Mouse (Mus musculus): ENCODE results near the gene Hnrnpf.

Hnrnpf gene

DNA sequence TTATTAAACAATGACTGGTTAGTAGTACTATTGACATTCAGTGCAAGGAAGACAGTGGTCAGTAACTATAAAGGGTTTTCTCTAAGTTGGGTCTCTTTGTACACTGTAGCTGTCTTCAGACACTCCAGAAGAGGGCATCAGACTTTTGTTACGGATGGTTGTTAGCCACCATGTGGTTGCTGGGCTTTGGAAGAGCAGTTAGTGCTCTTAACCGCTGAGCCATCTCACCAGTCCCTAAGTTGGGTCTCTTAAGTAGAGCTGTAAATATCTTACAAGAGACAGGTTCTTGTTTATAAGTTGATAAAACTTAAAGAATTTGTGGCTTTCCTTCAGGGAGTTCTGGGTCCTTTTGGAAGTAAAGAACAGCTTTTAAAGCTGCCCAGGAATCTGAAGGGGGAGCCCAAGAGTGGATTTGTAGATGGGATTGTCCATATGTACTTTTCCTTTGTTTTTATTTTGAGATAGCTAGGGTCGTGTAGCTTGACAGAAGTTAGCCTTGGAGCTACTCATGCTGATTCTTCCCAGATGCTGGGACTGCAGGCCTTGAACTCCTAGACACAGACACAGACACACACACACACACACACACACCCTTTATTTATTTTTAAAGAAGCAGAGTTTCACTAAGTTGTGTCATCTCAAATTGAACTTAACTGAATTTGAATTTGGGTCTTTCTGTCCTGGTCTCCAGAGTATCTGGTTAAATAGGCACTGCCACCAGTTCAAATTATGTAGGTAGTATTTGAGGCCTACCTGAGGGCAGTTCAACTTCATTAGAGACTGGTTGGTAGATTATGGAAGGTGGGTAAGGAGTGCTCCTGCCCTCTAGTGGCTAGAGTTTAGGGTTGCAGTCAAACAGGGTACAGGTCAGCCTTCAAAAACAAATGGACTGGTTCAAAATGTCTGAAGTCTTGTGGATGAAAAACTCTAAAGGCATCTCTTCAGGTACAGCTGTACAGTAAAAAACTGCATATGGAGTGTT is 20.8 kb downstream of the Hnrnpf start:
- DNase-seq (ENCODE audit: low spot score) = no peak

GRCm38 (mm10) chr6:117922041-117922440 is 21.9 kb downstream of the Hnrnpf start:
- DNase-seq (ENCODE audit: low spot score) = no peak

GRCm38 (mm10) chr6:117926871-117927491 is 26.9 kb downstream of the Hnrnpf start:
- DNase-seq (ENCODE audit: low spot score) = no peak

DNA sequence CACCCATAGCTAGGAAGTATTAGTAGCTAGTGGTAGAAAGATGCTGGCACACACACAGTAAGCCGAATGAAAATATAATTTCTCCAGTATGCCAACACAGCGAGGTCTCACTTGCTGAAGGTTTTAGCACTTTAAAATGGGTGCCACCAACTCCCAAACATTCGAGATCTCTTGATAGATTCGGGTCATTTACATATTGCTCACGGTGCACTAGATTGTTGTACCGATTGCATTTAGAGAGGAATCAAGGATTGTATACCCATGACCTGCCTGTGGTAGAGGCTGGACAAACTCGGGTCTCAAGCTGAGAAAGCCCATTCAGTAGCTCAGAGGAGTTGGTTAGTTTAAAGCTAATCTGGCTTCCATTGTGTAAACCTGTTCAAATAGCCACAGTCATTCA is 27.8 kb downstream of the Hnrnpf start:
- no peak for DNase-seq (ENCODE audit: low spot score)

DNA sequence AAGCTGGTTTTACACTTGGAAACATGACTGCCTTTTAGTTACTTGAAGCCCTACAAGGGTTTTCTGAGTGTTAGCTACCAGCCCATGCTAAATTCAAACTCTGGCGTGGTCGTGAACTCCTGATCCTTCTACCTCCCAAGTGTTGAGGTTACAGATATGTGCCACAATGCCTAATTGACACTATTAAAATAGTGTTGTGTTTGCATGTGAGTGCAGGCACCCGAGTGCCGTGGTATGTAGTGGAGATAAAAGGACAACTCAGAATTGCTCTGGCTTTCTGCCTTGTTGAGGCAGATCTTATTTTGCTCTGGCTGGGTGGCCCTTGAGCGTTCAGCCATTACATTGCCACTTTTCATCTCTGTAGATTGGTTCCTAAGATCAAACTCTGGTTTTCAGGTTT is 28.6 kb downstream of the Hnrnpf start:
- DNase-seq (ENCODE audit: low spot score) = no peak

GRCm38 (mm10) chr6:117929945-117930655 is 30.0 kb downstream of the Hnrnpf start:
- DNase-seq (ENCODE audit: low spot score) = no peak

- DNase-seq (ENCODE audit: low spot score) = no peak
Measured at GRCm38 (mm10) chr6:117932325-117933051, 32.4 kb downstream of the Hnrnpf start.

DNA sequence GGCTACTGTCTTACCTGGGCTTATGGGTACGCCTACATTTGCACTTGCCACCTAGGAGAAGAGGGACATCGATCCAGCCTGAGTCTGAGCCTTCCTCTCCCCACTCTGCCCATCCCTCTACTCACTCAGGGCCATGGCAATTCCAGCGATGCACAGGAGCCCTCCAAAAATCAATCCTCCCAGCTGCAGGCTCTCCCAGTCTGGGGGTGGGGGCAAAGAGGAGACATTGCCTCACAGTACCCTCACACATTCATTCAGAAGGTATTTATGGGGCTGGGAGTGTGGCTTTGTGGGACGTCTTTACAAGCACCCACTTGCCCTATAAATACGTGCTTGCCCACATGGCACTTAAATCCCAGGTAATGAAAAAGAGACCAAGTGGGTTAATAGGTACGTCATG is 34.2 kb downstream of the Hnrnpf start:
- no peak for DNase-seq (ENCODE audit: low spot score)

DNA sequence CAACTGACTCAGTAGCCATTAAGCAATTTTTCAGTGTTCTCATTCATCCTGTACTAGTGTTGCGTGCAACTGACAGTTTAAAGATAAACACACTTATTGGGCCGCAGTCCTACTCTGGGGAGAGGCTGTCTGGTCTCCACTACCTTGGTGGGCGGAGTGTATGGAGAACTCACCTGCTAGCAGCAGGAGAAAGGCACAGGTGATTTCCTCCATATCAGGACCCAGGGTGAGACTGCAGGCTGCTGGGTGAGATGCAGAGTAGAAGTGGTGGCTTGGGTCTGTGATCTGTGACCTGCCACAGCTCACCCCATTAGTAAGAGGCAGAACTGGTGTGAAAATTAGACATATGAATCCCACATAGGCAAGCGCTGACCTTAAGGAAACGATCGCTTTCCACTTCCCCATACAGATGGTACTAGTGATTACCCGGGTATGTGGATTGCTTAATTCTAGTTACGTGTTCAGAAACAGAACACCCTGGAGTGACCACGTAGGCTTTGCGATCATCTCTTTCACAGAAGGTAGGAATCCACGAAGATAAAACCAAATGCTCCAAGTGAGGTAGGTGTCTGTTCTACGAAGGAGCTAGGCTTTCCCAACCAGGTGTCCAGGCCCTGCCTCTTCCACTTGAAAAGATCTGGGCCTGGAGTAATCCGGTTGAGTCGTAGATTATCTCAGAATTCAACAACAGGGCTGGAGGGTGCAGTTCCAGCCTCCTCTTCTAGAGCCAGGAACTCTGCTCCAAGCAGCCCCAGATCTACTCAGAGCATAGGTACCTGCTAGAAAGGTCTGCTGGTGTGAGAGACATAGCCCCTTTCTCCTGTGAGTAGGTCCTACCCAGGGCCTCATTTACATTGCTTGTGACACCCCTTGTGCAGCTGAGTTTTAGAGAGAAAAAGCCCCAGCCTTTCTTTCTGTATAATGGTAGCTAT is 35.8 kb downstream of the Hnrnpf start:
- no peak for DNase-seq (ENCODE audit: low spot score)

- no peak for DNase-seq (ENCODE audit: low spot score)
Measured at GRCm38 (mm10) chr6:117937222-117937932, 37.3 kb downstream of the Hnrnpf start, which contains the start of gene Fxyd4. TSS of gene Fxyd4 (minus strand) at chr6:117937692.

DNA sequence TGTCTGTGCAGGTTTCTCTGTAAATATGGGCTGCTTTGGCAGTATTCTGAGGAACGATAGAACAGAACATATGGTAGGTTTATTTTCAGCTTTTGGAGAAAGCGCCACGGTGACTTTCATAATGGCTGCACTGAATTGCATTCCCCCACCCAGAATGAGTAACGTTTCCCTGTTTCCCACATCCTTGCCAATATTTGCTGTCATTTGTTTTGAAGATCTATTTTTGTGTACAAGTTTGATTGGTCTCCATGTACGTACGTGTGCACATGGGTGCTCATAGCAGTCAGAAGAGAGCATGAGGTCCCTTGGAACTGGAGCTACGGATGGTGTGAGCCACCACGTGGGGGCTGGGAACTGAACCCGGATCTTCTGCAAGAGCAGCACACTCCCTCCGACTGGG is 38.8 kb downstream of the Hnrnpf start:
- no peak for DNase-seq (ENCODE audit: low spot score)

DNA sequence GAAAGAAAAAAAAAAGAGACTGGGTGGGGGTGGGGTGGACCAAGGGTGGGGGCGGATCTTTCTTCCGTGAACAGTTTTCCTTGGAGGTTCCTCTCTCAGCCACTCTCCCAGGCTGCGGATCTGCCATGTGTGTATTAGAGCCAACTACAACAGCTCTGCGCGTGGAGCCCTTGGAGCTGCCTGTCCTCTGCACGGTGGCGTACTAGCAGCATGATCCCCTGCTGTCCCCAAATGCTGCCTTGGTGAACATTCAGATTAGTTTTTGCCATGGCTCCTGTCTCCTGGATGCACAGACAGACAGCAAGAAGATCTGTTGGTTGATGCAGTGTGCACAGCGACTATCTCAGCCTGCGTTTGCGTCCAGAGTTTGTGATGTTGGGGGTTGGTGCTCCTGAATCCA is 42.6 kb downstream of the Hnrnpf start:
- DNase-seq (ENCODE audit: low spot score) = no peak

GRCm38 (mm10) chr6:117943899-117944298 is 43.8 kb downstream of the Hnrnpf start:
- DNase-seq (ENCODE audit: low spot score) = no peak

- no peak for DNase-seq (ENCODE audit: low spot score)
Measured at GRCm38 (mm10) chr6:117952330-117952729, 52.2 kb downstream of the Hnrnpf start.

DNA sequence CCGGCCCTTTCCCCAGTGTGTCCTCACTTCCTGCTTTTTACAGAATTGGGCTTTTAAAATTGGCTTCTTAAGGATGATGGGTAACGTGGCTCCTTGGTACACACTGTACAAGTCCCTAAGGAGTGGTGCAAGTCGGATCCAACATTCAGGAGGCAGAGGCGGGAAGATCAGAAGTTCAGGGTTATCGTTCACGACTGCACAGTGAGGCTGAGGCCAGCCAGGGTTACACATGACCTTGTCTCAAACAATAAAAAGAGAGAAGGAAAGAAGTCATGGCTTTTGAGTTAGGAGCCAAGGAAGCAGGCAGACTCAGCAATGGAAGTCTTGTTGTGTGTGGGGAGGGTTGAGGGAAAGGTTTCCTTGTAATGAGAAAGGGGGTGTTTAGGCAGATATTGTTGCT is 56.0 kb downstream of the Hnrnpf start:
- no peak for DNase-seq (ENCODE audit: low spot score)

GRCm38 (mm10) chr6:117956851-117957501 is 56.9 kb downstream of the Hnrnpf start:
- DNase-seq (ENCODE audit: low spot score) = no peak

DNA sequence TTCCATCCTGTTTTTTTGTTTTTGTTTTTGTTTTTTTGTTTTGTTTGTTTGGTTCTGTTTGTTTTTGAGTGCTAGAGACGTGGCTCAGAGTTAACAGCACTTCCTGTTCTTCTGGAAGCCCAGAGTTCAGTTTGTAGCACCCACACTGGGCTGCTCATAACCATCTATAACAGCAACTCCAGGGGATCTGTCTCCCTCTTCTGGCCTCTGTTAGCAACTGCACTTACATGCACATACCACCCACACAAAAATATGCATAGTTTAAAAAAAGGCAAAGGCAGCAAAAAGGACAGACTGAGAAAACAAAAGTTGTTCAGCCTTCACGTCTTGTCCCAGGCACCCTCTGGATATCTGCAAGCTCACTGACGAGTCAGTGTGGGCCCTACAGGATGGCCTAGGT is 63.1 kb downstream of the Hnrnpf start:
- DNase-seq (ENCODE audit: low spot score) = no peak

GRCm38 (mm10) chr6:117966729-117967128 is 66.6 kb downstream of the Hnrnpf start:
- DNase-seq (ENCODE audit: low spot score) = no peak
